Mouse (Mus musculus) cerebellum, adult 9-10 months (tissue): ENCODE data around the gene Pgrmc2.

Experiments used
- DNase-seq: peaks from one replicate; pipeline ENCODE4 v3.0.0; 2022

Gene Pgrmc2

GRCm38 (mm10) chr3:41082885-41083789, at the start of gene Pgrmc2:
Gene Pgrmc2 (minus strand): TSS chr3:41083046.
- DNase-seq, result peak; percentile 99

- DNase-seq, result no peak
These were observed 41.1 kb upstream of the Pgrmc2 start for GRCm38 (mm10) chr3:41124000-41124294.

- no peak for DNase-seq
These were observed 40.5 kb upstream of the Pgrmc2 start for GRCm38 (mm10) chr3:41123190-41123999.

- DNase-seq, result no peak
These were observed 35.3 kb upstream of the Pgrmc2 start for GRCm38 (mm10) chr3:41118173-41118572.

- no peak for DNase-seq
These were observed 34.6 kb upstream of the Pgrmc2 start for GRCm38 (mm10) chr3:41117447-41117846.

- no peak for DNase-seq
These were observed 30.3 kb upstream of the Pgrmc2 start for GRCm38 (mm10) chr3:41113186-41113585.

- DNase-seq, result no peak
These were observed 25.5 kb upstream of the Pgrmc2 start for GRCm38 (mm10) chr3:41108306-41108785.

GRCm38 (mm10) chr3:41107600-41108305, 24.9 kb upstream of the Pgrmc2 start:
- DNase-seq, result no peak

GRCm38 (mm10) chr3:41101905-41102304, 19.1 kb upstream of the Pgrmc2 start:
- DNase-seq, result no peak

- DNase-seq, result no peak
These were observed 17.3 kb upstream of the Pgrmc2 start for GRCm38 (mm10) chr3:41100157-41100556.

- DNase-seq, result no peak
These were observed 16.8 kb upstream of the Pgrmc2 start for GRCm38 (mm10) chr3:41099672-41100071.

GRCm38 (mm10) chr3:41093210-41093609, 10.4 kb upstream of the Pgrmc2 start:
- DNase-seq, result no peak

GRCm38 (mm10) chr3:41092311-41092710, 9.5 kb upstream of the Pgrmc2 start:
- DNase-seq, result no peak

- DNase-seq, result no peak
These were observed 8.0 kb upstream of the Pgrmc2 start for GRCm38 (mm10) chr3:41090839-41091238.

- no peak for DNase-seq
These were observed 4.2 kb upstream of the Pgrmc2 start for GRCm38 (mm10) chr3:41087071-41087470.

- DNase-seq, result peak; percentile 54
These were observed 1.6 kb upstream of the Pgrmc2 start for GRCm38 (mm10) chr3:41084421-41084820.

GRCm38 (mm10) chr3:41083790-41084112, 905 bp upstream of the Pgrmc2 start:
- no peak for DNase-seq

GRCm38 (mm10) chr3:41082520-41082884, 344 bp downstream of the Pgrmc2 start:
- DNase-seq, result no peak

- peak; percentile 58 for DNase-seq
These were observed 1.2 kb downstream of the Pgrmc2 start for GRCm38 (mm10) chr3:41081474-41082301.

GRCm38 (mm10) chr3:41080724-41081123, 2.1 kb downstream of the Pgrmc2 start:
- no peak for DNase-seq

GRCm38 (mm10) chr3:41078673-41079072, 4.2 kb downstream of the Pgrmc2 start:
- DNase-seq, result no peak

GRCm38 (mm10) chr3:41075376-41075775, 7.5 kb downstream of the Pgrmc2 start:
- DNase-seq, result no peak

GRCm38 (mm10) chr3:41070519-41070918, 12.3 kb downstream of the Pgrmc2 start:
- DNase-seq, result no peak
